Mouse (Mus musculus): ENCODE measurements around the gene Zfp830. TPM values are rescaled to one million over a fixed set of nuclear protein-coding genes. Genes with fewer than 3 reads are reported as not detected.

Gene Zfp830
- total RNA-seq, 2 experiments from 2014 or later = 7.5 to 16.6 TPM

Other genes starting within 250 kb of the Zfp830 start
- not detected in 2 replicates for gene Cct6b, start within 50 bp of the Zfp830 start, total RNA-seq (2015; ENCODE audit: low replicate concordance)
- not detected in 2 replicates for gene Cct6b, start within 50 bp of the Zfp830 start, total RNA-seq (2017; ENCODE audit: low replicate concordance)
- gene Lig3, start 16.8 kb downstream of the Zfp830 start, total RNA-seq (2015; ENCODE audit: low replicate concordance) = 5.4 and 11.1 TPM in 2 replicates
- 6.0 and 9.5 TPM in 2 replicates for gene Lig3, start 16.8 kb downstream of the Zfp830 start, total RNA-seq (2017; ENCODE audit: low replicate concordance)
- gene Rffl, start 106.9 kb downstream of the Zfp830 start, total RNA-seq (2015; ENCODE audit: low replicate concordance) = 79.9 and 88.6 TPM in 2 replicates
- gene Rffl, start 106.9 kb downstream of the Zfp830 start, total RNA-seq (2017; ENCODE audit: low replicate concordance) = 115 TPM in 2 replicates
- 1.5 and 10.0 TPM in 2 replicates for gene Rad51d, start 126.3 kb downstream of the Zfp830 start, total RNA-seq (2015; ENCODE audit: low replicate concordance)
- 2.5 and 2.6 TPM in 2 replicates for gene Rad51d, start 126.3 kb downstream of the Zfp830 start, total RNA-seq (2017; ENCODE audit: low replicate concordance)
- gene Fndc8, start 127.8 kb downstream of the Zfp830 start, total RNA-seq (2015; ENCODE audit: low replicate concordance) = not detected in 2 replicates
- not detected in 2 replicates for gene Fndc8, start 127.8 kb downstream of the Zfp830 start, total RNA-seq (2017; ENCODE audit: low replicate concordance)
- gene Nle1, start 144.1 kb downstream of the Zfp830 start, total RNA-seq (2015; ENCODE audit: low replicate concordance) = 3.3 and 5.8 TPM in 2 replicates
- gene Nle1, start 144.1 kb downstream of the Zfp830 start, total RNA-seq (2017; ENCODE audit: low replicate concordance) = 1.5 and 6.5 TPM in 2 replicates
- gene Unc45b, start 146.2 kb downstream of the Zfp830 start, total RNA-seq (2015; ENCODE audit: low replicate concordance) = not detected in 2 replicates
- gene Unc45b, start 146.2 kb downstream of the Zfp830 start, total RNA-seq (2017; ENCODE audit: low replicate concordance) = not detected in 2 replicates
- gene Slfn5, start 187.0 kb downstream of the Zfp830 start, total RNA-seq (2015; ENCODE audit: low replicate concordance) = 6.9 TPM in 2 replicates
- 10.6 and 11.0 TPM in 2 replicates for gene Slfn5, start 187.0 kb downstream of the Zfp830 start, total RNA-seq (2017; ENCODE audit: low replicate concordance)
- gene Slfn9, start 227.5 kb downstream of the Zfp830 start, total RNA-seq (2015; ENCODE audit: low replicate concordance) = 4.0 and 7.1 TPM in 2 replicates
- gene Slfn9, start 227.5 kb downstream of the Zfp830 start, total RNA-seq (2017; ENCODE audit: low replicate concordance) = 3.5 and 4.5 TPM in 2 replicates

Measured in erythroblast, adult 5-6 weeks (primary cell).